Mouse (Mus musculus) ovary, adult 18-20 months (tissue): ENCODE results near the gene Cbr4.

Source experiments
- DNase-seq: peaks from one replicate; pipeline ENCODE4 v3.0.0; 2022; ENCODE audit warnings: low spot score, mixed read lengths

Cbr4 gene

GRCm38 (mm10) chr8:61488631-61489030, 1.1 kb downstream of the Cbr4 start:
- no peak for DNase-seq

GRCm38 (mm10) chr8:61497110-61497509, 9.6 kb downstream of the Cbr4 start:
- DNase-seq, result no peak

GRCm38 (mm10) chr8:61499035-61499434, 11.5 kb downstream of the Cbr4 start:
- no peak for DNase-seq

GRCm38 (mm10) chr8:61500914-61501313, 13.4 kb downstream of the Cbr4 start:
- DNase-seq, result no peak

GRCm38 (mm10) chr8:61502277-61502676, 14.7 kb downstream of the Cbr4 start:
- no peak for DNase-seq

- no peak for DNase-seq
Observed at GRCm38 (mm10) chr8:61515110-61515930, 27.8 kb downstream of the Cbr4 start.

DNA sequence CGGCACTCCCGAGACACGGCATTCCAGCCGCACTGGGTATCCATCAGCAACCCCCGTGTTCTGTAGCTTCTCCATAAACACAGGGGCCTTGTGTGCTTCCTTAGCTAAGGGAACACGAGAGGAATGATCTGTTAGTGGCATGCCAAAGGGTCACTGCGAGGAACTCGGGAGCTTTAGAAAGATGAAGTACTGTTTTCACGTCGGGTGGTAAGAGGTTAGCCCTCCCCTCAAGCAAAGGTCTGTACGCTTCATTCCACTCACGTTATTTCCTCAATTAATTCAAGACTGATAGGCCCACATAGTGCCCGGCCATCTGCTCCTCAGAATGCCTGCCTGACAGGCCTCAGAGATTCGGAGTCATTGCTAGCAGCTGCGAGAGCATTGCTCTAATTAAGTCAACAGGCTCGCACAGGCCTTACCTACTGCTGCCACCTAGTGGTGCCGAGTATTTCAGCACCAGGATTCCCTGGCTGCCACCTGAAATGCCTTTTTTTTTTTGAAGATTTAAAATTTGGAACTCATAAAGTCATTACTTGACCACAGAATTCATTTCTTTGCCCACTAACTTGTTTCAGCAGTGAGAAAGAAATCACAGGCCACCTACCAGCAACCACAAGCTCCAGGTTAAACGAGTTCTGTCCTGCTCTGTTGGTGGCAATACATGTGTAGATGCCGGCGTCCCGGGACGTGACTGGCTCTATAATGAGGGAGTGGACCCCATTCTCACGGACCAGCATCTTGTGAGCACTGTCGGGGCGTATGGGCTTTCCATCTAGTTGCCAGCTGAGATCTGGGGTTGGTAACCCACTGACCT, 28.6 kb downstream of the Cbr4 start:
- DNase-seq, result no peak

GRCm38 (mm10) chr8:61516745-61517501, 29.4 kb downstream of the Cbr4 start:
- DNase-seq, result no peak

- DNase-seq, result no peak
Observed at GRCm38 (mm10) chr8:61517502-61518185, 30.1 kb downstream of the Cbr4 start.

GRCm38 (mm10) chr8:61522132-61522531, 34.6 kb downstream of the Cbr4 start:
- no peak for DNase-seq

GRCm38 (mm10) chr8:61527037-61527436, 39.5 kb downstream of the Cbr4 start:
- DNase-seq, result no peak

DNA sequence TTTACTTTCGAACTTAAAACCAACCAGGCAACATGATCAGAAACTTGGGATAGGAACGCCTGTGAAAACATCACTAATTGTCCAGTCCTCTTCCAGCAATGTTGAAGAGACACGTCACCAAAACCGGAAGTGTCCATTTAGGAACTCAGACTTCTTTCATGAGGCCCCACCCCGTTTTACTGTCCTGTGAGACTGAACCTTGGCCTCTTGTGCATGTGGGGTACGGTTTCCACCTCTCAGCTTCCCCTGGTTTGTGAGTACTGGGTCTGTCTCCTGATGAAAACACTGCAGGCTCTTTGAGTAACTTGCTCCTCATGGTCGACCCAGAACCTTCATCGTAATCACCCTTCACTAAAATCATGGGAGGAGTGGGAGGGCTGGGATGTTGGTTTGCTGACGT, 40.7 kb downstream of the Cbr4 start:
- no peak for DNase-seq

DNA sequence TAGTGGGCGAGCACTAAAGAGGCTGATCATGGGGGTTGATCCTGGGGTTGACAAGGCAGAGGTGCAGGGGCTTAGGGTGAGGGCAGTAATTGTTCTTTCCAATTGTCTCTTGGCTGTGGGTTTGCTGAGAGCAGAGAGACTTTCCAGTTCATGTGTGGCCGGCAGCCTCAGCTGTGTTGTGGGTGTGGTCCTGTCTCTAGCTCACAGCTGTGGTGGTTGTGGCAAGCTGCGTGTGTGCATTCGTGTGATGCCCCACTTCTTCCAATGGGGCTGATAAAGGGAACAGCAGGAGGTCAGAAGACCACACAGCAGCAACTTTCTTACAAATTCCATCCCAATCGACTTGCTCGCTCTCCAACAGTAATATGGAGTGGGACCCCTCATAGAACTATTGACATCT, 41.1 kb downstream of the Cbr4 start:
- no peak for DNase-seq

- DNase-seq, result no peak
Observed at GRCm38 (mm10) chr8:61531944-61532795, 44.6 kb downstream of the Cbr4 start.

GRCm38 (mm10) chr8:61532831-61533230, 45.3 kb downstream of the Cbr4 start:
- DNase-seq, result no peak

GRCm38 (mm10) chr8:61533356-61533926, 45.9 kb downstream of the Cbr4 start:
- no peak for DNase-seq

GRCm38 (mm10) chr8:61535472-61535871, 47.9 kb downstream of the Cbr4 start:
- DNase-seq, result no peak

- no peak for DNase-seq
Observed at GRCm38 (mm10) chr8:61537471-61537870, 49.9 kb downstream of the Cbr4 start.

- peak; percentile 49 for DNase-seq
Observed at GRCm38 (mm10) chr8:61539828-61540500, 52.4 kb downstream of the Cbr4 start.

- no peak for DNase-seq
Observed at GRCm38 (mm10) chr8:61549585-61549984, 62.1 kb downstream of the Cbr4 start.
